Mouse (Mus musculus) fat pad, adult 2 months (tissue): ENCODE data around the gene Kdsr.

Source experiments
- DNase-seq: peaks from one replicate; pipeline ENCODE4 v3.0.0-alpha.2; 2011; ENCODE audit warnings: low read depth, low spot score; ENCODE audit errors: extremely low read depth

The Kdsr gene

DNA sequence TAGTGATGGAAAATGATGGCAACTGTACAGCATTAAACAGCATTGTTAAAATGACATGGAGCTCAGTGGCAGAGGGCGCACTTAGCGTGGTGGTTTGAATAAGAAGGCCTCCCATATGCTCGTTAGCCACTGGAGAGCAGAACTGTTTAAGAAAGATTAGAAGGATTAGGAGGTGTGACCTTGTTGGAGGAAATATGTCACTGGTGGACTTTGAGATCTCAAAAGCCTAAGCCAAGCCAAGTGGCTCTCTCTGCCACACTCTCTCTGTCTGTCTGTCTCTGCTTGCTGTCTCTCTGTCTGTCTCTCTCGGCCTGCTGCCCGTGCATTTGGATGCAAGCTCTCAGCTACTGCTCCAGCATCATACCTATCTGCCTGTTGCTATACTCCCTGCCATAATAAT lies 63.1 kb downstream of the Kdsr start:
- no peak for DNase-seq

DNA sequence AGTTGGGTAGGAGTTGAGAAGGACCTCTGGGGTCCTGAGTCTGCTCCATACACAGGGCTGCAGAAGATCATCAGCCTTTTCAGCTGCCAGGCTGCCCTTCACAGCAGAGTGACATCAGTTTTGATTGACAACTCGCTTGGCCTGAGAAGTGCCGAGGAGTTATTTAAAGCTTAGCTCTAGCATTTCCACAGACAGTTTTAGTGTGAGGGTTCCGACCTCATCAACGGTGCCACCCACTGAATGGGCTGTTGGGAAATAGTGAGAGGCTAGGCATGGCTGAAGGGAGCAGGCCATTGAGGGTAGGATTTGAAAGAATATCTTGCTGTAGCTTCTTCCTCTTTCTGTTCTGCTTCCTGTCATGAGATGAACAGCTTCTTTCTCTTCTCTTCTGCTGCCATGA lies 63.9 kb downstream of the Kdsr start:
- DNase-seq, result no peak

DNA sequence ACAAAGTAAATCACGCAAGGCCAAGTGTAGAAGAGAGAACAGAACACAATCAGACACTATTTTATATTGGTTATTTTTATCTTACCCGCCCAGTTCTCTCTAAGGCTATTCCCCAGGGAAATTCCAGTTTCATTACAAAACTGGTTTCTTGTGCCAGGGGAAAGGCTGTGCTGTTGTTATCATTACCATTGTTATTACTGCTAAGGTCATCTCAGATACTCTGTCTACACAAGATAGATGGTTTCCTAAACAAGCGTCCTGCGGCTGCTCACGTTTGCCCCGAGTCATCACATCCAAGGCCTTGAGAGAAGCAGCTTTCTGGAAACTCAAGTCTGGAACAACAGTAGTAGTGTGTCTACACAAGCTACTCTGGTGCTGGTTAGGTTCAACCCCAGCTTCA lies 65.2 kb downstream of the Kdsr start:
- no peak for DNase-seq

GRCm38 (mm10) chr1:106692599-106692998 lies 66.9 kb downstream of the Kdsr start:
- no peak for DNase-seq

- DNase-seq, result no peak
Observed at GRCm38 (mm10) chr1:106690887-106691286, 68.6 kb downstream of the Kdsr start.

- DNase-seq, result no peak
Observed at GRCm38 (mm10) chr1:106688161-106688516, 71.4 kb downstream of the Kdsr start.

DNA sequence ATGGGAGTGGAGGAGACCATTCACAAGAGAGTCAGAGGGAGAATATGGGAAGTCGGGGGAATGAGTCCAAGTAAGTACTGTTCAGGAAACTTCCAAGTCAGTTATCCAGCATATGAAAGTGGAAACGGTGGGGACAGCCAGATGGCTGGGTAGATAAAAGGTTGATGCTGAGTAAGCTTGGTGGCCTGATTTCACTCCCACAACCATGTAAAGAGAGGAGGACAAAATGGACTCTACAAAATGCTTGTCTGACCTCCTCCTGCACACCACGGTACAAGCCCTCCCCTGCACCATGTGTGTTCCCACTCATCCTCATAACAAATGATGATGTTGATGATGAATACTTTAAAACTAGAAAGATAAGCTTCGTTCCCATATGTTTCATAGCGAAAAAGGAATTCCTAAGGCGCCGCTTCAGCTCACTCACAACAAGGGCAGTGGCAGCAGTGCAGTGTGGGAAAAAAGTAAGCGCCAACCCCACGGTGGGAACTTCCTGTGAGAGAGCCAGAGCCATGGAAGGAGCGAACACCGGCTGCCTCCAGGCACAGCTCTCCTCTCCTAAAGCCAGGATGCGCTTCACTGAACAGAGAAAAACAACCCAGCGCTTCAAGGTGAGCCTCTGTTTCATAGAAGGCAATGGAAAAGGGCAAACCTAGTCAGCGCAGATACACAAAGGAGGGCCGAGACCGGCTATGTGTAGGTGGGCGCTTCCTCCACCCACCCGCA lies 71.9 kb downstream of the Kdsr start:
- no peak for DNase-seq

DNA sequence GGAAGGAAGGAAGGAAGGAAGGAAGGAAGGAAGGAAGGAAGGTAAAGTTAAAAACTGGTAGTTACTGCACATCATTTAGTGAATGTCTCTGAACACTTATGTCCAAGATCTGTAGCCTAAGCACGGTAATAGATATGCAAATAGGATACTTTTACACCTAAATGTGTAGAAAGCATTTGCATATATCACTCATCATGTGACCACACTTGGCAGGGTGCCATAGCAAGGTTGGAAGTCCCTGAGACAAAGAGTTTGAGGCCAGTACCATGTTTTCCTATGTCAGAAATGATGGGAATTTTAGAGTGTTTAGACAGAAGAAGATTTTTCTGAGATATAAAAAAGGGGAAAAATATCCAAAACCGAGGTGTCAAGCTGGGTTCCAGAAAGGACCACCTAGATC lies 73.8 kb downstream of the Kdsr start:
- no peak for DNase-seq

GRCm38 (mm10) chr1:106684546-106684945 lies 75.0 kb downstream of the Kdsr start:
- DNase-seq, result no peak

- DNase-seq, result no peak
Observed at GRCm38 (mm10) chr1:106682829-106683228, 76.7 kb downstream of the Kdsr start.

- no peak for DNase-seq
Observed at GRCm38 (mm10) chr1:106679800-106680515, 79.6 kb downstream of the Kdsr start.

DNA sequence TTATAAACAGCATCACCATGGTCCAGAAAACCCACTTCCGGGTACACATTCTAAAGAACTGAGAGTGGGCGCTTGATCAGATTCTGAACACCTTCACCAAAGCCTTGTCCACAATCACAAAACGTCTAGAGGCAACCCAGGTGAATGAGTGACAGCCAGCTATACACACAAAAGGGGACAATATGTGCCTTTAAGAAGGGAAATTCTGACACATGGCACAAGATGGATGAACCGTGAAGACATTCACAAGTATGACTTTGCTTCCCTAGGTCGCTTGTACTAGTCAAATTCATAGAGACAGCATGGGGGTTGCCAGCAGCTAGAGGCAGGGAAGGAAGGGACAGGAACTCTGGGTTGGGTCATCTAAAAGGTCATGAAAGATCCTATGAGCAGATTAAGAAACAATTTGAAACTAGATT lies 81.5 kb downstream of the Kdsr start:
- DNase-seq, result no peak
